Mouse (Mus musculus) G1E (cell line): Measurements from ENCODE around the gene Cadm1. TPM values are rescaled to one million over a fixed set of nuclear protein-coding genes. Genes with fewer than 3 reads are reported as not detected.

Experiments used
- ATAC-seq: 2 replicates; pipeline ENCODE4 v1.8.0; 2016; ENCODE audit warnings: mild to moderate bottlenecking; ENCODE audit not compliant: insufficient number of reproducible peaks, poor library complexity, low FRiP score, severe bottlenecking; ENCODE audit errors: extremely low read depth
- DNase-seq: peaks from one replicate; pipeline ENCODE4 v3.0.0; 2012; ENCODE audit warnings: low spot score
- H3K27me3 ChIP-seq: 2 replicates; pipeline ENCODE4 v1.6.1; 2012; ENCODE audit warnings: mild to moderate bottlenecking, low read length, inconsistent platforms; ENCODE audit not compliant: insufficient read depth
- H3K36me3 ChIP-seq: replicated peaks from 2 replicates; pipeline ENCODE3; 2012; ENCODE audit warnings: mild to moderate bottlenecking, inconsistent platforms
- H3K4me1 ChIP-seq: 2 replicates; pipeline ENCODE4 v1.6.1; 2012; ENCODE audit warnings: low read depth, low read length, inconsistent platforms, mixed read lengths; ENCODE audit not compliant: insufficient read depth
- H3K4me3 ChIP-seq: 2 replicates; pipeline ENCODE4 v1.5.1; 2012; ENCODE audit warnings: low read depth, mild to moderate bottlenecking, inconsistent platforms, low read length, moderate library complexity, mixed read lengths
- H3K9me3 ChIP-seq: replicated peaks from 2 replicates; pipeline ENCODE4 v1.6.1; 2012; ENCODE audit warnings: inconsistent platforms
- CTCF ChIP-seq: IDR thresholded peaks from 2 replicates; pipeline ENCODE4 v1.5.1; 2012; ENCODE audit warnings: low read depth, low read length, inconsistent platforms, mixed read lengths
- GATA1 ChIP-seq: IDR thresholded peaks from 2 replicates; pipeline ENCODE4 v1.6.1; 2012; ENCODE audit warnings: borderline replicate concordance, low read length, inconsistent platforms, mixed read lengths
- GATA2 ChIP-seq: IDR thresholded peaks from 2 replicates; pipeline ENCODE4 v1.6.1; 2012; ENCODE audit warnings: low read depth, low read length, inconsistent platforms, borderline replicate concordance
- POLR2AphosphoS5 ChIP-seq: IDR thresholded peaks from 2 replicates; pipeline ENCODE4 v1.6.1; 2012; ENCODE audit warnings: low read depth, low read length, inconsistent platforms; ENCODE audit not compliant: insufficient replicate concordance
- TAL1 ChIP-seq: conservative IDR thresholded peaks from 2 replicates; pipeline ENCODE4 v1.6.1; 2012; ENCODE audit warnings: low read depth, low read length, inconsistent platforms, mixed read lengths
- polyA plus RNA-seq: library from polyadenylated mRNA; stranded (reverse); fragments of >175 nt; gene quantifications from 2 replicates; pipeline ENCODE4 v1.2.3, GENCODE M21; 2012
- total RNA-seq, 2 experiments: library from RNA; stranded (forward) in 1 of 2; stranded (reverse) in 1 of 2; fragments of 200-1000 nt in 1 of 2; fragments of >200 nt in 1 of 2; fragmentation: Nextera tagmentation in 1 of 2; gene quantifications; 2 replicates each; pipeline ENCODE4 v1.2.3; 2014 to 2017

The Cadm1 gene
- total and polyA plus RNA-seq, 3 experiments: 0.38 TPM; not detected in 2

DNA sequence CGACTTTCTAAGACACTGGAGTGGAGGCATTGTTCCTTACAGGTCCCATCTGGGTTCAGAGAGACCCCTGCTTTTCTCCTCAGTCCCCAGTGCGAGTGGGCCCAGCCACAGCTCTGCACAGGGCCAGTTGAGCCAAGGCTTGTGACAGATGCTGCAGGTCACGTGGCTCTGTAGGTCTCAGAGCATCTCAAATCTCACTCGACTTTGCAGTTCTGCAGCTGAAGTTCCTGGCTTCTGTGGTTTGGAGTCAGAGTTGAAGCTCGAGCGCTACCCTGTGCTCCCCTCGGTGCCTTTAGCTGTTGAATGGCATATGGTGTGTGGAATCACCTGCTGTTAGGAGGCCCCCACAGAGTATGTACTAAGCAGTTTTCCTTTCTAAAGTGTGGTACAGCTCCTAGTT is 229.8 kb downstream of the Cadm1 start:
- H3K9me3 ChIP-seq: peaks cover 5% of the 10 kb centered on the region; the same call in 1 of the 2 replicates
- no peaks in the 10 kb centered on the region for H3K27me3 ChIP-seq
- no peaks in the 10 kb centered on the region for H3K4me1 ChIP-seq
- TF ChIP-seq GATA1: no peak
- TF ChIP-seq TAL1: no peak
- TF ChIP-seq POLR2AphosphoS5: no peak
- TF ChIP-seq GATA2: no peak
- no peak for TF ChIP-seq CTCF
- DNase-seq (no peak), ATAC-seq (no peak)
- H3K4me3 ChIP-seq: no peak overlapping the region
- H3K36me3 ChIP-seq: no peaks in the 10 kb centered on the region

- H3K9me3 ChIP-seq: peaks cover 5% of the 10 kb centered on the region; the same call in 1 of the 2 replicates
- DNase-seq (no peak), ATAC-seq (no peak)
- H3K27me3 ChIP-seq: no peaks in the 10 kb centered on the region
- no peaks in the 10 kb centered on the region for H3K4me1 ChIP-seq
- no peak overlapping the region for H3K4me3 ChIP-seq
- no peak for TF ChIP-seq GATA1
- TF ChIP-seq TAL1: no peak
- TF ChIP-seq POLR2AphosphoS5: no peak
- no peak for TF ChIP-seq GATA2
- no peak for TF ChIP-seq CTCF
- H3K36me3 ChIP-seq: no peaks in the 10 kb centered on the region
Measured at GRCm38 (mm10) chr9:47761601-47762000, 231.6 kb downstream of the Cadm1 start.

- TF ChIP-seq CTCF (no peak), GATA2 (no peak), GATA1 (no peak), POLR2AphosphoS5 (no peak), TAL1 (no peak)
- Histone ChIP-seq H3K27me3 (no peaks in the 10 kb centered on the region), H3K9me3 (peaks cover 5% of the 10 kb centered on the region; the same call in 1 of the 2 replicates), H3K36me3 (no peaks in the 10 kb centered on the region), H3K4me1 (no peaks in the 10 kb centered on the region), H3K4me3 (no peak overlapping the region)
- DNase-seq (no peak), ATAC-seq (no peak)
Measured at GRCm38 (mm10) chr9:47762913-47763312, 232.9 kb downstream of the Cadm1 start.

DNA sequence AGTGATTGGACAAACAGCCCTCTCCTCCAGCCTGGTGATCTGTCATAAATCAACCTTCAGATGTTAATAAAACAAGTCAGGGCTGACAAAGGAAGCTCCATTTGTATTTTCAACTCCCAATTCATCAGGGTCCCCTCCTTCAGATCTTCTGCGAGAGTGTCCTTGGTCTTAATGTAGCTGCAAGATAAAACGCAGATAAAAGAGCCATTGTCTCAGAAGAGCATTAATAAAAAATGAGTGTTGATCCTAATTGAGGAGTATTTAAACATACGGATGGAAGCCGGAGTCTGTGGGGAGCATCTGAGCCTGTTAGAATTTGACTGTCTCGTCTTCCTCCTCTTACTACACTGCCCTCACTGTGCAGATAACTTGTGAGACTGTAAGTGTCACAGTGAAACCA is 234.9 kb downstream of the Cadm1 start:
- Histone ChIP-seq H3K4me3 (no peak overlapping the region), H3K4me1 (no peaks in the 10 kb centered on the region), H3K27me3 (no peaks in the 10 kb centered on the region), H3K36me3 (no peaks in the 10 kb centered on the region), H3K9me3 (peaks cover 7% of the 10 kb centered on the region; the same call in 1 of the 2 replicates)
- DNase-seq: no peak
- no peak for ATAC-seq
- TF ChIP-seq GATA2 (no peak), GATA1 (no peak), CTCF (no peak), POLR2AphosphoS5 (no peak), TAL1 (no peak)

- no peak for DNase-seq
- no peaks in the 10 kb centered on the region for H3K36me3 ChIP-seq
- no peaks in the 10 kb centered on the region for H3K27me3 ChIP-seq
- no peaks in the 10 kb centered on the region for H3K4me1 ChIP-seq
- no peak for TF ChIP-seq GATA1
- TF ChIP-seq TAL1: no peak
- TF ChIP-seq GATA2: no peak
- peaks cover 7% of the 10 kb centered on the region; the same call in 1 of the 2 replicates for H3K9me3 ChIP-seq
- H3K4me3 ChIP-seq: no peak overlapping the region
- ATAC-seq: no peak
Measured at GRCm38 (mm10) chr9:47765323-47765722, 235.3 kb downstream of the Cadm1 start.

DNA sequence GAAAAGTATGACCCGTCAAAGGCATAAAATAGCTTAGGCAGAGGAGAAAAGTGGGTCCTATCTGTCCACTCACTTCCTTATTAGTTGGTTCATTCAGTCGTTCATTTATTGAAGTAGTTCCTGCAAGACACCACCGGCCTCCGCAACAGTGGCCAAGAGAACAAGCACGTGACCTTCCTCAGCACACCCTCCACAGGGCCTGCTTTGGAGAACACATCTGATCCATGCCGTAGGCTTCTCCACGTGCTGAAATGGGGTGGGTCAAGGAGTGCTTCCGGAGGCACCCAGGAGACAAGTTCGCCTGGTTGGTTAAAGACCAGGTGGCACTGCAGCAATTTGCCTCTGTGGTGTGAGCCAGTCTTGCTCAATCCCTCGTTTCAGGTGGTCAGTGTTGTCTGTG is 236.4 kb downstream of the Cadm1 start:
- Histone ChIP-seq H3K4me3 (no peak overlapping the region), H3K27me3 (no peaks in the 10 kb centered on the region), H3K36me3 (no peaks in the 10 kb centered on the region), H3K9me3 (0 out of 2 replicates have a peak, but pooled peaks cover 4% of the 10 kb centered on the region), H3K4me1 (no peaks in the 10 kb centered on the region)
- ATAC-seq: no peak
- no peak for DNase-seq
- TF ChIP-seq TAL1 (no peak), GATA2 (no peak), CTCF (no peak), GATA1 (no peak), POLR2AphosphoS5 (no peak)

- Histone ChIP-seq H3K4me3 (no peak overlapping the region), H3K36me3 (no peaks in the 10 kb centered on the region), H3K27me3 (no peaks in the 10 kb centered on the region), H3K4me1 (no peaks in the 10 kb centered on the region), H3K9me3 (peaks cover 11% of the 10 kb centered on the region)
- no peak for DNase-seq
- TF ChIP-seq TAL1 (no peak), GATA2 (no peak), POLR2AphosphoS5 (no peak), CTCF (no peak), GATA1 (no peak)
- ATAC-seq: no peak
Measured at GRCm38 (mm10) chr9:47770836-47771235, 240.9 kb downstream of the Cadm1 start.
